Comparison of ENCODE assay signal across 12 mouse cellular contexts in genomic region chr7:30904042-30904441, GRCm38 (mm10). TPM values are rescaled to one million over a fixed set of nuclear protein-coding genes. Genes with fewer than 3 reads are reported as not detected.
DNase-seq lines count a peak whose midpoint lies in the region; ATAC-seq and TF ChIP-seq lines count a peak whose summit lies in the region.
"Had no signal": no experiment of that assay in that cellular context is flagged by ENCODE, and none has a peak within 500 bp of the region (broad histone marks: within the 10 kb centered on the region; RNA-seq: fewer than 3 reads in every experiment).

No protein-coding gene starts in this region.

- 46% methylated on average over 4 of the region's 4 CpGs for WGBS in cerebellum, adult 2 months

- no peaks in the 10 kb centered on the region for H3K4me1 ChIP-seq in cerebellum, adult 2 months (ENCODE audit: control insufficient read depth, insufficient read depth, low read length)

- H3K27ac ChIP-seq in cerebellum, adult 2 months (ENCODE audit: insufficient read depth, low read length), result no peak overlapping the region
- no peak overlapping the region for H3K27ac ChIP-seq in left cerebral cortex, adult 2 months
- H3K27ac ChIP-seq: forebrain, embryonic 10.5 days; hindbrain, embryonic 15.5 days; liver, embryonic 13.5 days; neural tube, embryonic 12.5 days had no signal

- H3K27me3 ChIP-seq in cerebellum, adult 2 months (ENCODE audit: control insufficient read depth, insufficient read depth, low read length), result no peaks in the 10 kb centered on the region
- H3K27me3 ChIP-seq: neural tube, embryonic 12.5 days had no signal

- TF ChIP-seq POLR2A in cerebellum, adult 2 months (IDR thresholded peaks at IDR 0.05; ENCODE audit: borderline replicate concordance, insufficient read depth, low read length), result no peak

- no peak overlapping the region for H3K4me3 ChIP-seq in cerebellum, adult 2 months (replicated peaks; ENCODE audit: insufficient read depth, low read depth, low read length)
- H3K4me3 ChIP-seq in left cerebral cortex, adult 2 months, result no peak overlapping the region
- H3K4me3 ChIP-seq: forebrain, embryonic 10.5 days; hindbrain, embryonic 15.5 days; liver, embryonic 13.5 days; neural tube, embryonic 12.5 days had no signal

- ATAC-seq in hematopoietic stem cell, adult 5-6 weeks (replicated peaks in 1 of 2; ENCODE audit: insufficient read depth in 1 of 2, low FRiP score in 2 of 2, low TSS enrichment in 1 of 2, low read depth in 1 of 2, poor library complexity in 2 of 2, severe bottlenecking in 2 of 2), result peak; percentile 22 to 35; a peak in 1 of 4 replicates

- peak; percentile 29; the same call in 1 of the 2 replicates for TF ChIP-seq CTCF in cerebellum, adult 2 months (IDR thresholded peaks at IDR 0.05; ENCODE audit: borderline replicate concordance, insufficient read depth, low read depth, low read length)
- TF ChIP-seq CTCF in left cerebral cortex, adult 2 months (IDR thresholded peaks at IDR 0.05), result peak; percentile 72

- intact Hi-C loops in left cerebral cortex, adult 2 months (cut with DNase I), result loop anchor here (2.0 to 5.0 kb wide), 2 partner anchors 31 to 307 kb away; partner anchors contain the start of gene Zbtb32

- DNase-seq in cerebellum, adult 2 months, result no peak
- DNase-seq in cerebellum, postnatal 36 days, result no peak
- DNase-seq in left cerebral cortex, adult 2 months (ENCODE audit: extremely low spot score in 1 of 2, low spot score in 2 of 2), result peak; percentile 24 to 46
- no peak for DNase-seq in left cerebral cortex, adult 11 months (ENCODE audit: low spot score)
- peak; percentile 60 for DNase-seq in A20 (ENCODE audit: low read depth, low spot score)
- DNase-seq in urinary bladder, adult 2 months (ENCODE audit: low spot score), result no peak
- no peak for DNase-seq in urinary bladder, postnatal 14 days (ENCODE audit: low spot score)
- DNase-seq: liver, embryonic 13.5 days had no signal

RNA-seq across cellular contexts. Expression of gene Mag, which starts 10.6 kb away (rescaled TPM):
- 683 and 783 TPM in 2 replicates for polyA plus RNA-seq in cerebellum, adult 2 months (2012; rRNA removed)
- total RNA-seq in left cerebral cortex, adult 2 months (2021), result 10 to 100 TPM; 91.1 to 93.1 TPM
- total RNA-seq in hematopoietic stem cell, adult 5-6 weeks (2017), result 0.38 TPM in 1 of 2 replicates, not detected in the other
- polyA plus RNA-seq in urinary bladder, adult 2 months (2012; rRNA removed), result 0.81 and 1.1 TPM in 2 replicates

RNA-seq across cellular contexts. Expression of gene Hamp2, which starts 20.4 kb away (rescaled TPM):
- polyA plus RNA-seq in cerebellum, adult 2 months (2012; rRNA removed), result not detected in 2 replicates
- total RNA-seq in left cerebral cortex, adult 2 months (2021), result not detected
- total RNA-seq in hematopoietic stem cell, adult 5-6 weeks (2017), result not detected in 2 replicates
- not detected in 2 replicates for polyA plus RNA-seq in urinary bladder, adult 2 months (2012; rRNA removed)
- polyA plus RNA-seq: forebrain, embryonic 10.5 days; hindbrain, embryonic 15.5 days; liver, embryonic 13.5 days; neural tube, embryonic 12.5 days had no signal

RNA-seq across cellular contexts. Expression of gene Cd22, which starts 23.9 kb away (rescaled TPM):
- polyA plus RNA-seq in cerebellum, adult 2 months (2012; rRNA removed), result 0.11 and 0.19 TPM in 2 replicates
- total RNA-seq in left cerebral cortex, adult 2 months (2021), result not detected
- total RNA-seq in hematopoietic stem cell, adult 5-6 weeks (2017), result not detected in 2 replicates
- polyA plus RNA-seq in urinary bladder, adult 2 months (2012; rRNA removed), result 0.49 and 0.58 TPM in 2 replicates
- polyA plus RNA-seq: forebrain, embryonic 10.5 days; neural tube, embryonic 12.5 days had no signal

RNA-seq across cellular contexts. Expression of gene Hamp, which starts 39.8 kb away (rescaled TPM):
- polyA plus RNA-seq in cerebellum, adult 2 months (2012; rRNA removed), result not detected in 2 replicates
- not detected for total RNA-seq in left cerebral cortex, adult 2 months (2021)
- total RNA-seq in hematopoietic stem cell, adult 5-6 weeks (2017), result not detected in 2 replicates
- polyA plus RNA-seq in urinary bladder, adult 2 months (2012; rRNA removed), result not detected in 2 replicates
- polyA plus RNA-seq: forebrain, embryonic 10.5 days; hindbrain, embryonic 15.5 days; neural tube, embryonic 12.5 days had no signal

RNA-seq across cellular contexts. Expression of gene Ffar1, which starts 42.7 kb away (rescaled TPM):
- not detected in 2 replicates for polyA plus RNA-seq in cerebellum, adult 2 months (2012; rRNA removed)
- total RNA-seq in left cerebral cortex, adult 2 months (2021), result not detected
- total RNA-seq in hematopoietic stem cell, adult 5-6 weeks (2017), result not detected in 2 replicates
- polyA plus RNA-seq in urinary bladder, adult 2 months (2012; rRNA removed), result not detected in 2 replicates
- polyA plus RNA-seq: forebrain, embryonic 10.5 days; hindbrain, embryonic 15.5 days; liver, embryonic 13.5 days; neural tube, embryonic 12.5 days had no signal

Comparison
In these comparisons a context has a peak if more than half of its experiments do, and no peak if none do; other contexts are left out.
1. DNase-seq: peak in left cerebral cortex, adult 2 months (2 of 2) and A20 (single experiment); none in cerebellum, adult 2 months (0 of 2), cerebellum, postnatal 36 days (0 of 2), left cerebral cortex, adult 11 months (single experiment), urinary bladder, adult 2 months (single experiment) and urinary bladder, postnatal 14 days (single experiment).
2. RNA of gene Mag, which starts 10.6 kb away (total RNA-seq): 91.1 to 93.1 TPM in left cerebral cortex, adult 2 months; 0.38 TPM in hematopoietic stem cell, adult 5-6 weeks; every median in the first group is over 10 times any median in the second.